Mouse (Mus musculus) T-helper 2 cell (primary cell): ENCODE data around the gene St13.

Source experiments
- in situ Hi-C: fragments of 300-600 bp; cut with MboI, MseI; formaldehyde crosslinking; loops from one replicate; pipeline ENCODE4 v1.15.1; 2025; ENCODE audit warnings: high pct_unique_total_duplicates

Gene St13

GRCm38 (mm10) chr15:81324979-81325378, 74.9 kb downstream of the St13 start:
- in situ Hi-C loops = no loop called here

DNA sequence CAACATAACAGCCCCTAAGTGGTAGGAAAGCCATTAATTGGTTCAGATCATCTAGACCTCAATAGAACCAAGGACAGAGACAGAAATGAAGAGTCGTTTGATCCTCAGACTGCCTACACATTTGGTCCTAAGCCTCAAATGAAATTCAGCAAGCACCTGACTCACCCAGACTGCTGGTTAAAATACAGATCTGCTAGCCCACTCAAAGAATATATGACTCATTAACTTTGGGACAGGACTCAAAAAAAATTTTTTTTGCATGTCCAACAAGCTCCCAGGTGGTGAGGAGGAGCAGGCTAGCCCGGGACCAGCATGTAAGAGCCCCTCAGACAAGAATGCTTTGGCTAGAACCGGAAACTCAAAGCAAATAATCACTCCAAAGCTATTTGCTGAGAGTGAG, 79.7 kb downstream of the St13 start:
- in situ Hi-C loops = no loop called here

GRCm38 (mm10) chr15:81319462-81319861, 80.4 kb downstream of the St13 start:
- in situ Hi-C loops = no loop called here

GRCm38 (mm10) chr15:81313928-81314327, 85.9 kb downstream of the St13 start:
- in situ Hi-C loops = no loop called here
